Mouse (Mus musculus) G1E (cell line): ENCODE data around the gene Rhbdd1.

Experiments used
- CTCF ChIP-seq: IDR thresholded peaks from 2 replicates; pipeline ENCODE4 v1.5.1; 2012; ENCODE audit warnings: low read depth, low read length, inconsistent platforms, mixed read lengths
- GATA1 ChIP-seq: IDR thresholded peaks from 2 replicates; pipeline ENCODE4 v1.6.1; 2012; ENCODE audit warnings: borderline replicate concordance, low read length, inconsistent platforms, mixed read lengths
- GATA2 ChIP-seq: IDR thresholded peaks from 2 replicates; pipeline ENCODE4 v1.6.1; 2012; ENCODE audit warnings: low read depth, low read length, inconsistent platforms, borderline replicate concordance
- POLR2AphosphoS5 ChIP-seq: IDR thresholded peaks from 2 replicates; pipeline ENCODE4 v1.6.1; 2012; ENCODE audit warnings: low read depth, low read length, inconsistent platforms; ENCODE audit not compliant: insufficient replicate concordance
- TAL1 ChIP-seq: conservative IDR thresholded peaks from 2 replicates; pipeline ENCODE4 v1.6.1; 2012; ENCODE audit warnings: low read depth, low read length, inconsistent platforms, mixed read lengths

DNA sequence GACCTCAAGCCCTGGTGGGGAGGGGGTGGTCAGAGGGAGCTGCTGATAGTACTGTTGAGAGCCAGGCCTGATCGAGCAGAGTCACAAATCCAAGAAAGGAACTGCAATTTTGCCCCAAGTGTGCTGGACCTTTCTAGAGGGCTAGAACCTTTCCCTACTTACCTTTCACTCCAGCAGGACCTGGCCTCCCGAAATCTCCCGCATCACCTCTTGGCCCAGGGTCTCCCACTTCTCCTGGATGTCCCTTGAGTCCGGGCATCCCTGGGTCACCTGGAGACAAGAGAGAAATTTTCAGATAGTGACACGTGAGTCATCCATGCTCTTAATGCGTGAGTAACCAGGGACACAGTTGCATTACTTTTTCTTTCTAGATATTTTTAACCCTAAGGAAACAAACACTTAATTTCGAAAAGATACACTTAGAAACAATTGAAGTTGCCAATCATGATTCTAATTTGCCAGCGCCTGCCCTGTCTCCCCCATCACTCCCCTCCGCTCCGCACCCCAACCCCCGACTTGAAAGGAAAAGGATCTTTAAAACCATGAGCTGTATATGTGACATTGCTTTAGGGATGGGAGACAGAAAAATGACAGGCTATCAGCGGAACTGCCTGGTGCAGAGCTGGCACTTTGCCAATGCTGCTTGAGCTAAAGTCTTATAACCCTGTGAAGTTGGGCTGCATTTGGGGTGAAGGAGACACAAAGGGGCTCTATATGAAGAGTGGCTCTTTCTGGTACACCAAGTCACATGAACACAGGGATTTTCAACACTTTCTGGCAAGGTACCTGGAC, 163.6 kb downstream of the Rhbdd1 start:
- TF ChIP-seq CTCF (no peak), GATA1 (no peak), TAL1 (no peak), POLR2AphosphoS5 (no peak), GATA2 (no peak)
